Mouse (Mus musculus) frontal cortex, adult (tissue): ENCODE measurements around the gene Dnmbp.

Source experiments
- ATAC-seq: cut with Nextera tagmentation; 2 replicates; pipeline ENCODE4 v1.9.2; 2017; ENCODE audit warnings: mild to moderate bottlenecking, moderate library complexity, mixed read lengths; ENCODE audit not compliant: low TSS enrichment

Dnmbp gene

DNA sequence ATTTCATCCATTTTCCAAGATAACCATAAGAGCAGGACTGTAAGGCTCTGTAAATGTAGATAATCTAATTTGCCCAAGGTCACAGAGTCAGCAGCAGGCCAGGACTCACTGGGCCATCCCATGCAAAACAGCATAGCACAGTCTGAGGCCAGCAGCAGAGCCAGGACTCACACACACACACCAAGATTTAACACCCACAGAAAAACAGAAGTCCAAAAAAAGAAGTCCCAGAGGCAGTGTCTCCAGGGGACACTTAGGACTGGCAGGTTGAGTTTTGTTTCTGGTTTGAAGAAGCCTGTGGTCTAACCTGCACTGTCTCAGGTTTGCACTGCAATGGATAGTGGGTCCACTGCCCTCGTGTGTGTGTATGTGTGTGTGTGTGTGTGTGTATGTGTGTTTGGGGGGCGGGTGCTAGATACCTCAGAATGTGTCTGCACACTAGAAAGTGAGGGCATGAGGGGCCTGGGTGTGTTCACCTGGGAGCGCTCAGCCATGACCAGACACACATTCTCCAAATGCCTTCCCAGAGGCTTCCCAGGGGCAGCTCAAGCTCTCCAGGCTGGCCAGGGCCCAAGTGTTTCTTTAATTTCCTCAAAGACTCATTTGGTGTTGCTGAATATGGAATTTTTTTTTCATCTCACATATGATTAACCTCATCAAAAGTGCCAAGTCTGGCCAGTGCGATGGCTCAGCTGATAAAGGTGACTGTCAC, 27.1 kb downstream of the Dnmbp start:
- no peak for ATAC-seq

DNA sequence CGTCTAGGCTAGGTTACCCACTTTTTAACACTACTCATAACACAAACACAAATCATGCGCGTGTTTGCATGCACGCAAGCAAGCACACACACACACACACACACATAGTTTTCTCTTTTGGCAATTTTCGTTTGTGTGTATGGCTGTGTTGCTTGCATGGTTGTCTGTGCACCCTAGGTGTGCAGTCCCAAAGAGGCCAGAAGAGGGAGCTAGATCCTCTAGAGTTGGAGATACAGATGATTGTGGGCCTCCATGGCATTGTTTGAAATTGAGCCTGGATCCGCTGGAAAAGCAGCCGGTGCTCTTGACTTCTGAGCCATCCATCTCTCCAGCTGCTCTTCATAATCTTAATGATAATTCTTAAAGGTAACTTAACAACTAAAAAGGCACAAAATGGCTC, 33.5 kb downstream of the Dnmbp start:
- ATAC-seq = no peak

DNA sequence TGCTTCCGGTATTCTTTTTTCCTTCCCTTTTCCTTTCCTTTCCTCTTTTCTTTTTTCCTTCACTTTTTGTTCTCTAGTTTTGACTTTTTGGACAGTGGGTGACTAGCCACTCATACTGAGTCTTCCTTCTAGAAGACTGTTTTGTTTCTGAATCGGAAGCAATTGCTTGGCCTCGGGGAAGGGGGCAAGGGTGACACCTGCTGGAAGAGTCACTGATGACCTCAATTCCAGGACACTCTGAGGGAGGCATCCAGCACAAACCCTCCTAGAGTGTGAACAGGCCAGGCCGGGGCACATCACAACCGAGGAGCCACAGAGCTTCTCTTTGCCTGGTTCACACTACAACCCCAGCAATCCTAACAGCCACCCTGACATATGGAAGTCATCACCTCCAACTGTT, 34.0 kb downstream of the Dnmbp start:
- no peak for ATAC-seq

DNA sequence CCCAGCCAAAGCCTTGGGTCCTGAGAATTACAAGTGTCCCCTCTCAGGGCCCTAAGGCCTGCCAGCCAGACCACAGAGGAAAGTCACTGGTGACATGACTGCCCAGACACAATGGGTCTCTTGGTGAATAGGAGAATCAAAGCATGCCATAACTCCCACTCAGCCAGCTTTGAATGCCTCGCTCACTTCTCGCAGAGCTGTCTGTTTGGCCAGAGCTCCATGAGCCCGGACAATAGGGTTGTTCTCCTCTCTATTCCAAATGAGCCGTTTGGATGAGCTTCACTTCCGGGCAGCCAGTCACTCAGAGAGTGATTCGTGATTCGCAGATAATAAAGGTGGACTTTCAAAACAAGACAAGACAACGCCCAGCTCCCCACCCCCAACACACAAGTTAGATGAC, 34.9 kb downstream of the Dnmbp start:
- no peak for ATAC-seq

DNA sequence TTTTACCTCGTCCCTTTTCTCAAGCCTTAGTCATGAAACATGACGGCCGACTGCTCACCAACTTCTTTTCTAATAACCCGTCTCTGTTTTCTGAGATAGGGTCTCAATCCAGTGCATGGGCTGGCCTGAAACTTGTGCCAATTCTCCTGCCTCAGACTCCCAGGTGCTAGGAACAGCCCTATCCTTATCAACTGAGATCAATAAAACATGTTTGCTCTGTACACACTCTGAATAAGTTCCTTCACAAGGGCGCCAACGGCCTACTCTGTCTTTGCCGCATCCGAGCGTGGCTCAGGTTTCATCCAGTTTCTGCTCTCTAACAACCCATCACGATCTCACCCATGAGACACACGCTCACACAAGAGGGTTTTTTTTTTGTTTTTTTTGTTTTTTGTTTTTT, 35.7 kb downstream of the Dnmbp start:
- no peak for ATAC-seq

DNA sequence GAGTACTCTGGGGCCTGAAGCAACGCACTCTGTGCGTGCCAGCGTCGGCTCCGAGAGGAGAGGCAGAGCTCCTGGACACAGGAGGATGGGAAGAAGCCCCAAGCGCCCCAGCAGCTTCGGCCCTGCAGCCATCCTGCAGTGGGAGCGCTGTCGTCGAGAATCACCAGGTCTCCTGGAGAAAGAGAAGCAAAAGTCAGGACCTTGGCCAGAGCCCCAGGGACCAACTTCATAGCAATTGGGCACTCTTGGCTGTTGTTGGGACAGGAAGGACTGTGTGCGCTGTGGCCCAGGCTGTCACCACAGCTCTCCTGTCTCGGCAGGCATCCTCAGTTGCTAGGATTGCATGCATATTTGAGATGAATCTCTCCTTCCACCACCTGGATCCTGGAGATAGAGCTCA, 37.1 kb downstream of the Dnmbp start:
- ATAC-seq = no peak

DNA sequence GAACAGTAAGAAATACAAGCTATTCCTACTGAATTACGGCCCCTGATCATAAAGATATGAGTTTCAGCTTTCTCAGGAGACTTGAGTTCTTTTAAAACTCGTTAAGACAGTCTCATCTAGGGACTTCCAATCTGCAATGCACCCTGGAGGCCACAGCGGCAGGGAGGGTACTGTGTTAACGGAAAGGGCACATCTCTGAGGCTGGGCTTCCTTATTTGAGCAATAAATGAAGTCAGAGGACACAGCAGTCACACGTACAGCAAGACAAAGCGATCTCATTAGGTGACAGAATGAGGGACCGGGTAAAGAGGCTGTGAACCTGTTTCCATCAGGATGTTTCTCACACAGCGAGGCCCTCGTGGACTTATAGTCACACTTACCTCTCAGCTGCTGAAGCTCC, 39.3 kb downstream of the Dnmbp start:
- no peak for ATAC-seq

DNA sequence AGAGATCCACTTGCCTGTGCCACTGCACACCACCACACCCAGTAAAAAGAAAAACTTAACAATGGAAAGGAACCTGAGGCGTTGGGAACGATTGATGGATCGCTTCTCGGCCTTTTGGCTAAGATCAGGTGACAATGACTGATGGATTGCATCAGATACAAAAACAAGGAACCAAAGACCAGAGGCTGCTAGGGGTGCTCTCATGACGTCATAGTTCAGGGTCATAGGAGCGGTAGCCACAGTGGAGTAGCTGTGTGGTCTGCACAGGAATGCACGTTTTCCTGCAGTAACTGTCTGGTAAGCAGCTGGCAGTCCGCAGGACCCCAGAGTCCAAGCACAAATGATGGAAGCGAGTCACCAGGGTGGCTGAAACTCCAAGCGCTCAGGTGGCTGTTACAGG, 41.4 kb downstream of the Dnmbp start:
- no peak for ATAC-seq

DNA sequence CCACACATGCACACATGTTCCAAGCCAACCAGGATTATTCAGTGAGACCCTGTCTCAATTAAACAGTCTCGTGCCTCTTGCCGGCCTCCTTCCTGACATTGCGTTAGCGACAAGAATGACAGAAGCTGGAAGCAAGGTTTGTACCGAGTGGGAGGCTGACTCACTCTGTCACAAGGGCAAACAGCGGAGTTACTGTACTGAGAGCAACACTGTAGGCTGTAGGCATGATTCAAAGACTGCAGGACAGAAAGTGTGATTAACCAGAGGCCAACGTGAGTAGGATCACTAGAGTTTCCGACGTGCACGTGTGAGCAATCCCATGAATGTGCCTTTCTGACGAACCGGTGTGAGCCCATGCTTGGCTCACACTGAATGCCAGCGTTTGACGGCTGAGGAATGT, 43.5 kb downstream of the Dnmbp start:
- ATAC-seq = peak; percentile 62; the same call in 1 of the 2 replicates

DNA sequence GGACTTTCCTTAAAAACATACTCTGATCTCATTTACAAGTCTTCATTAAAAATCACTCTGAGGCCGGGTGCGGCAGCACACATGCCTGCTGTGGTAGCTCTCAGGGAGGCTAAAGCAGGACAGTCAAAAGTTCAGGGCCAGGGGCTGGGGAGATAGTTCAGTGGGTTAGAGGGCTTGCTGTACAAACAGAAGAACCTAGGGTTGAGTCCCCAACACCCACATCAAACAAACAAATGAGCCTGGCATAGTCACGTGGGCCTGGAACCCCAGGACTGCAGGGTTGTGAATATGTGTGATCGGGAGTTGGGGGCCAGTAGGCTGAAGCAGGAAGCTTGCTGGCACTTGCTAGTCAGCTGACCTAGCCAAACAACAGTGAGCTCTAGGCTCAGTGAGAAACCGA, 44.0 kb downstream of the Dnmbp start:
- no peak for ATAC-seq

DNA sequence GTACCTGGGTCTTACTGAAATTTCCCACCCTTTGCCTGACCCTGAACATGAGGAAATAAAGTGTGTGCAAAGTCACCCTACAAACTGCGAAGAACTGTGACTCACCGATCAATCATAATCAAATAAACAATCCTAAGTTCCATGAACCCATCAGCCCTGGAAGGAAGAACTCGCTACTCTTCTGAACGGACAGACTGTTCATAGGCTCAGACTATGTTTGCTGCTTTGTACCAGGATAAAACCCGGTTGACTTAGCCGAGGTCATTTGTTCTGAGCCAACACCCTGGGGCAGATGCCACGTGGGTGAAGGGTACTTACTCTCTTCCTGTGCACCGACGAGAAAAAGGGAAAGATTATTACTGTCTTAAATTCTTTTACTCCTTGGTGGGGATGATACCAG, 45.2 kb downstream of the Dnmbp start:
- ATAC-seq = no peak

DNA sequence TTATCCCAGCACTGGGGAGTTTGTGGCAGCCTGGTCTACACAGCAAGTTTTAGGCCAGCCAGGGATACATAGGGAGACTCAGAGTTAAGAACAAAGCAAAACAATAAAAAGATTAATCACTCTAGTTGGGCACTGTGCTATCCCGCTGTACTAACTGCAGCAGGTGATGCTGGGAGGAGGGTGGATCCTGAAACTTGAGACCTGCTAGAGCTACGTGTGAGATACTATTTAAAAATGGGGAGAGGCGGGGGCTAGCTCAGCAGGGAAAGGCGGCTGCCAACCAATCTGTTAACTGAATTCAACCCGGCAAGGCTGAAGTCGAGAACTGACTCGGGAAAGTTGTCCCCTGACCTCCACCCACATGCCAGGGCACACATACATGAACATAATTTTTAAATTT, 45.9 kb downstream of the Dnmbp start:
- ATAC-seq = no peak

DNA sequence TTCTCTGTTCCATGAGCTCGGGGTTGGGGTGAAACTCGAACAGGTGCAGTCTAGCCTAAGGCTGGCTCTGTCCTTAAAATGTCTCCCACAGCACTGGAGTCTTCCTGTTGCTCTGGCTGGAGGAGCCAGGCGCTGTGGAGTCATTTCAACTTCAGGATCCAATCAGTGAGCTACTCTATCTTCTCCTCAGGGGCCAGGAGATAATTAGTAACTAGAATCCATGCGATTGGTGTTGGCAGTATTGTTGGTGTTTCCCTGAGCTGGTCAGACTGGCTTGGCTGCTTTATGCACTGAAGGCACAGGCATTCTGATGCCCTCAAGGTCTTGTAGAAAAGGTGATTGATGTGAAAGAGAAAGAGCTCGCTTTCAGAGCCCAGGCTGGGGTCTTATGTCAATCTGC, 49.5 kb downstream of the Dnmbp start:
- no peak for ATAC-seq

DNA sequence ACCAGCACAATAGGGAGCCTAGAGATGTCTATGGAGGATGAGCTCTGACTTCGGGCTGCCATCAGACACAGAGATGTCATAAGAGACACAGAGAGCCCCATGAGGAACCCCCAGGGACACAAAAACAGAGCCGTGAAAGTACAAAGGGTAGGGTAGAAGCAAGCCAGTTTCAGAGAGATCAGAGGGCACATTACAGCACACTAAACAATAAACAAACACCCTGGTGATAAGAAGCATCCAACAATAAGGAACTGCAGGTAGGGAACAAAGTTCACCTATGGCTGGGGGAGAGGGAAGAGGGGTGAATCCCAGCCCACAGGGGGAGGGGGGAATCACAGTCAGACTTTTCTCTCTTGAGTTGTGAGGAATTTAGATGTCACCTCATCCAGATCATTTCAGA, 52.3 kb downstream of the Dnmbp start:
- ATAC-seq = no peak

DNA sequence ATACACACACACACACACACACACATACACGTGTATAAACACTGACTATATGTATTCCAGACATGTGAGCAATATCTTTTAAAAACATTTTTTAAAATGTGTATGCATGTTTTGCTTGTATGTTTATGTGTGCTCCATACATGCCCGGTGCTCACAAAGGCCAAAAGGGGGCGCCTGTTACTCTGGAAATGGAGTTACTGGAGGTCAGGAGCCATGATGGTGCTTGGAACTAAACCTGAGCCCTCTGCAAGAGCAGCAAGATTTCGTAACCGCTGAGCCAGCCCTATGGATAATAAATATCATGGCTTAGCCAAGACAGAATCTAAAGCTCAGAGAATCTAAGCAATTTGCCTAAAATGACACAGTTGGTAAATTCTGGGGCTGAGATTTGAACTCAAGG, 52.7 kb downstream of the Dnmbp start:
- no peak for ATAC-seq

DNA sequence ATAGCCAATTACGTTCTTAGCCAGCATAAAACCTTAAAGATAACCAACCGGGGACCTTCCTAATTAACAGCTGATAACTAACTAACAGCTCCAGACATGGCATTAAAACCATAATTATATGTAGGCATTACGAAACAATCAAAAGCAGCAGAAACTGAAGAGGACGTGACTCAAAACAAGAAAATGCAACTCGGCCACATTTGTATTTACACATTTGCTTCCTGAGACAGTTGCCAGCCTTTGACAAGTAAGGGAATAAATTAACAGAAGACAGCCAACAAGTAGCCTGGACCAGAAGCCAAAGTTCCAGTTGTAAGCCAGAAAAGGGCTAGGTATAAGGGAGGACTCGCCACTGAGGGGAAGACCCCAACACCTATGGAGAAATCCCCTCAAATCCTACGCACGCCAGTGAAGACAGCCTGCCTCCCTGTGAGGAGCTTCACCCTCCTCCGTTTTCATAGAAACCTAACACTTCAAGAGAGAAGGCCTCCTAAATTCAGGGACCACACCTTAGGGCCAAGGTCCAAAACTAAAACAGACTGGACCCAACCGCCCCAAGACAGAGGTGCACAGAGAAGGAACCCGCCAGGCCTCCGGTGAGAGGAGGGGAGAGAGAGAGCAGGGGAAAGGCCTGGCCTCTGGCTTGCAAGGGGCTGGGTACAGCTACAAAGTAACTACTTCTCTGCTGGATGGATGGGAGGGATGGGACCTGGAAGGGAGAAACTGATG, 53.5 kb downstream of the Dnmbp start:
- no peak for ATAC-seq

DNA sequence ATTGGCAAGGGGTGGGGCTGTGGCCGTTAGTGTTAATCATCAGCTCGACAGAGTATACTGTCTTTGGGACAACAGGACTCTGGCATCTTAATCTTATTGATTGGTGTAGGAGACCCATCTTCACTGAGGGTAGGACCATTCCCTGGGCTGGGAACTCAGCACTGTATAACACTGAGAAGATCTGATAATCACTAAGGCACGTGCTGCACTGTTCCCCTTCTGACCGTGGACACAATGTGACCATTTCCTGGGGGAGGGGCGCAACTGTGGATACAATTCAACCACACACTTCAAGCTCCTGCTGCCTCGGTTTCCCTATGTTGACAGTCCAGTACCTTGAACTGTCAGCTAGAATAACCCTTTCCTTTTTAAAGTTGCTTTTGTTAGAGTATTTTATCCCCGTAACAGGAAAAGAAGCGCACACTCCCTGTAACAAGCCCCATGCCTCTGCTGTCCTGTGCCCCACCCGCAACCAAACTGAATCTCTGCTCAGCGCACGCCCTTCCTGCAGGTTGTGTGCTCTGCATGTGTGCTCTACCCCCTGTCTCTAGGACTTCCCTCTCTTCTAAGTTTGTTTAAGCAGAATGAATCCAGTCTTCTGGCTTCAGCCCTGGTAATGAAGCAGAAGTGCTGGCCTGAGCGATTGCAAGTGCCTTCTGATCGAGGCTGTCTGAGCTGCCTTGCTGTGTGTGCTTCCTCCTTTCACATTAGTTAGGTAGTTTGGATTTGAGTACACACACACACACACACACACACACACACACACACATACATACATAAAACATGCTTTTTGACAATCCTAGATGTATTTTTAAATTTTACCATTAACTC, 55.1 kb downstream of the Dnmbp start:
- ATAC-seq = no peak

DNA sequence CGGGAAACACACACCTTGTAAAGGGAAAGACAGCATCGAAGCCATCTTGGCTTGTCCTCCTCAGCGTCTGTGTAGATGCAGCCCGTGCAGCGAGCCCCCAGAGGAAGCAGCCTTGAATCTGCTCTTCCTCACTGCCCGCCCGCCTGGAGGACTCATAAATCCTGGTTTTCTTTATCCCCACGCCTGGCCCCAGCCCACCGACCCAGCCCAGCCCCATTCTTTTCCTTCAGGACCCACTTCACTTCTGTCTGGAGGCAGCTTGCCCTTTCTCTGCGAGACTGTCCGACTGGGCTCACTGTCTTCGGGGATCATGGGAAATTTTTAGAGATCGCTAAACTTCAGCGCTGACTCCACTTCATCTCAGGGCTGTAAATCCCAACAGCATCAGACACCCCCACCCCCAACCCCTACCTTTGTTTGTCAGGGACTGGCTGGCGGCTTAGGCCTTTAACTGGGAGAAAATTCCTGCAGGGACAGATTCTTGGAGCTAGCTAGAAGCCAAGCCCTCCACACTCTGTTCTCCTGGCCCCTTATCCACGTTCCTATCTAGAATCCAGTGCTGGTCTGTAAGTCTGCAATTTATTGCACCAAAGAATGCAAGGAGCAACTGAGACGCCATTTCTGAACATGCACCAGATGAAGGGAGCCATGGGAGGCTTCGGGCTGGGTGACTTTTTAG, 57.0 kb downstream of the Dnmbp start:
- ATAC-seq = no peak

DNA sequence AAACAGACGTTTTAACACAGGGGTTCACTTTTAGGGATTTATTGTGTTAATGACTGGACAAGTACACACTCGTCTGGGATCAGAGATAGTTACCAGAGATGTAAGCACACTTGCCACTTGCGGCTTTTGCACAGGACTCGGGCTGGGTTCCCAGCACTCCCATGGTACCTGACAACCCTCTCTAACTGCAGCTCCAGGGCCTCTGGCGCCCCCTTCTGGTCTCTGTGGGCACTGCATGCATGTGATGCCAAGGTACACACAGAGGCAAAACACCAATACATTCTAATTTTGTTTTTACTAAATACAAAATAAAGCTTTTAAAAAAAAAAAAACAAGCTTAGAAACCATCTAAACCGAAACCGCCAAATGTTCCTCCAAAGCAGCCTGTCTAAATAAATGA, 58.4 kb downstream of the Dnmbp start:
- ATAC-seq = no peak

DNA sequence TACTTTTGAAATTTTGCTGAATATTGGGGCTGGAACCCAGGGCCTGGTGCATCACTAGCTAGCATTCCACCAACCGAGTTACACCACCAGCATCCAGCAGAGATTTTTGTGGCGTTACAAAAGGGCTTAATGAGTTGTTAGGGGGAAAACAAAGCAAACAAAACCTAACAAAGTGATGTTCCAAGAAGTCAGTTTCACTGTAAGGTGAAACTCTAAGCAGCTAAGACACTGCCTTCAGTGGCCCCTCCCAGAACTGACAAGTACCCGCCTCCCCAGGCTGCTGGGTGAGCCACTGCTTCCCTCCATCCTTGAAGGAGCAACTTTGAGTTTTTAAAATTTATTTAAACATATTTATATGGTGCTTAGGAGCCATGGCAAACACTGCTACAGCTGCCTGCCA, 59.6 kb downstream of the Dnmbp start:
- no peak for ATAC-seq

DNA sequence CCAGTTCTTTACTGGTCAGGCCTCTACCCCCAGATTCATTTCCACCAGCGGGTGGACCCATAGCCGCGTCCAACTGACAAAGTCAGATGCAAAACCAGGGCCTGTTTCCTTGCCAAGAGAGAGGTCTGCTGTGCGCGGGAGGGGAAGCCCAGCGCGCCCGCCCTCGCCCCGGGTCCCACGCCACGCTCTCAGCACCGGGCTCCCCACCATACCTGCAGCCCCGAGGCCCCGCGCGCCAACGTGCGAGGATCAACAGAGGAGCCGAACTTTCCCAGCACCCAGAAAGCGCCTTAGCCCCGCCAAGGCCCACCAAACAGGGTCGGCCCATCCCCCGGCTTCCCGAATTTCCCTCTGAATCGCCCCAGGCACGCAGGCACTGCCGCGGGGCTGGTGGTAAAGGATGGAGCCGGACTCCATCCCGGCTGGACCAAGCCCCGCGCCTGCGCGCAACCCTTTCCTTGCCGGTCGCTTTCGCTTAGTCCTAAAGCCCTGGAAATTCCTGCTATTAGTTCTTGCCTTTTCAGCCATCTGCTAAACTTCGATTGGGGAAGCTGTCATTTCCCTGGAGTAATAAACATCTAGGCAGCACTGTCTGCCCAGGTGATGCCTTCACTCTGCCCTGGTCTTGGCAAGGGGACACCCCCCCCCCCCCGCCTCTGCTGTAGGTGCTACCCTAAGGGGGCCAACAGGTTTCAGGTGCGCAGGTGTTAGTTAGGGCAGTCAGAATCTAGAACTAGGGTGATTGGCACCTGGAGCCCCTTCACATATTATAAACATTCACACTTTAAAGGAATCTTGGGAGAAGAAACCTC, 60.4 kb downstream of the Dnmbp start:
- ATAC-seq = peak; percentile 89
